Mouse (Mus musculus): Measurements from ENCODE around the gene Fbxo9. TPM values are rescaled to one million over a fixed set of nuclear protein-coding genes. Genes with fewer than 3 reads are reported as not detected.
"Not testable (repeated sequence)": the region's sequence is repeated elsewhere in the genome, so short reads cannot be mapped to it uniquely, and the experiment has no call there.

Gene Fbxo9
- 10 to 100 TPM; 43.3 to 49.0 TPM for total RNA-seq (2021)
- long read RNA-seq, experiment 1, transcript Fbxo9-202 (13 exons, 2,155 nt): major isoform, 61 of 72 reads
- long read RNA-seq, experiment 1, partial matches to known transcripts: 3 of 72 reads
- long read RNA-seq, experiment 1, other reads (novel, unspliced or antisense): 5 of 72 reads
- long read RNA-seq, experiment 2, transcript Fbxo9-202 (13 exons, 2,155 nt): major isoform, 72 of 83 reads
- long read RNA-seq, experiment 2, transcript Fbxo9-201 (13 exons, 1,850 nt): minor isoform, 6 of 83 reads
- long read RNA-seq, experiment 2, partial matches to known transcripts: 2 of 83 reads
- long read RNA-seq, experiment 2, other reads (novel, unspliced or antisense): 3 of 83 reads

DNA sequence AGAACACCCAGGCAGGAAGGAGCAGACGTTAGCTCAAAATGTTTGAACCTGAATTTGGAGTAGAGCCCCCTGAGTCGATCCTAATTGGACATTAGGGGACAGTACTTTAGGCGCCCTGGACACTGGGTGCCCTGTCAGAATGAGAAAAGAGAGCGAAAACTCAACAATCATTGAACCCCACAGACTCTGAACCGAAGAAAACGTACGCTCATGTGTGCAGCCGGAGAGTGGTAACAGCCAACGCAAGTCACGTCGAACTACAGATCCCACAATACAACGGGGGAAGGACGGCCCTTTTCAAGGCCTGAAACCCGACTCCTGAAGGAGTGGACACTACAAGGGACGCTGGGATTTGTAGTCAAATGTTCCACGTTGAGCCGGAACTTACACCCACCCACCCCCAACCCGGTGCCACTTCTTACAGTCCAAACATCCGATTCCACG, at the start of gene Fbxo9, which contains the start of gene Ick:
Fbxo9 (minus strand) TSS at position 270 of the 444 bp plus-strand sequence.
Ick (plus strand) TSS at position 397 of the 444 bp plus-strand sequence.
- no peak for TF ChIP-seq CTCF (IDR thresholded peaks at IDR 0.05)
- DNase-seq: peak; percentile 91
- H3K27ac ChIP-seq: peak within 1 kb of the TSS; percentile 99
- intact Hi-C loops (cut with DNase I): no loop called here
- peak within 1 kb of the TSS; percentile 79 for H3K4me3 ChIP-seq

DNA sequence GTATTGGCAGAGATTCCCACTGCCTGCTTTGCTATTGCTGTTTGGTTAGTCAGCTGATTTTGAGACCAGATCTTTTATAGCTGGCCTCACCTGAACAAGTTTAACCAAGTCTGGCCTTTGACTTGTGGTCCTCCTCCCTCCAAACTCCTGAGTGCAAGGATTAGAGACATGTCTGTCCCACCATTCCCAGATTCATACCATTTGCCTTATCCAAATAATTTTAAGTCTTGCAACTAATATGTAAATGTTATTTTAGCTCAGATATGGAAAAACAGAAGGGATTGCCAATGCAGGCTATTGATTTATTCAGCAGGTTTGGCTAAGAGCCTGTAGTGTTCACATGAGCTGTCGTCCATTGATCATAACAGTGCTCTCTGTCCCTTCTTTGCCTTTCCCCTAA, 48.4 kb upstream of the Fbxo9 start:
- H3K4me3 ChIP-seq: no peak overlapping the region
- TF ChIP-seq CTCF (IDR thresholded peaks at IDR 0.05): no peak
- DNase-seq: no peak
- intact Hi-C loops (cut with DNase I): no loop called here
- no peak overlapping the region for H3K27ac ChIP-seq

DNA sequence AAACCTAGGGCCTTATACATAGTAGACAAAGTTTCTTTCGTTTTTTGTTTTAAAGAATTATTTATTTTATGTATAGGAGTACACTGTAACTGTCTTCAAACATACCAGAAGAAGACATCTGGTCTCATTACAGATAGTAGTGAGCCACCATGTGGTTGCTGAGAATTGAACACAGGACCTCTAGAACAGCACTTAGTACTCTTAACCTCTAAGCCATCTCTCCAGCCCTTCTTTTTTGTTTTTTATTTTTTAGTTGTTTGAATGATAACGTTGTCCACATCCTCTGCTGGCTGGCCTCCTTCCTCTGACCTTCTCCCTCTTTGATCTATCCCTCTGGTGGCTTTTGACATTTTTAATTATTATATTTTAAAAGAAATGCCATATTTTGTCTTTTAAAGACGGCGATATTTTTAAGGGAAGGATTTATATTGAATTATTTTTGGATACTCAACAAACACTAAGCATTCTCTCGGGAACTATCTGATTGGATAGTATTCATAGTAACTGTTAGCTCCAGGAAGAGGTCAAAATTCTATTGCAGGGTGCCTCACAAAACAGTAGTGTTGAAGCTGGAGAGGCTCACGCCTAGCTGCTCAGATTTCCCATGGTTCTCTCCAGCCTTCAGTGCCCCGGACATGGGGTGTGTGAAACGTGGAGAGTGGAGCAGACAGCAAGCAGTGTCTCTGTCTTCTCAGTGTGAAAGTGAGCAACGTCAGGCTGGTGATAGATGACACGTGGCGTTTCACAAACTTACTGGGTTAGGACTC, 45.5 kb upstream of the Fbxo9 start:
- DNase-seq: no peak
- H3K27ac ChIP-seq: peak overlapping the region; percentile 12; the same call in 1 of the 2 replicates
- intact Hi-C loops (cut with DNase I): loop anchor here (1.0 kb wide), 1 partner anchor 41 kb away; no protein-coding TSS in a partner anchor
- peak; percentile 45 for TF ChIP-seq CTCF (IDR thresholded peaks at IDR 0.05)
- no peak overlapping the region for H3K4me3 ChIP-seq

DNA sequence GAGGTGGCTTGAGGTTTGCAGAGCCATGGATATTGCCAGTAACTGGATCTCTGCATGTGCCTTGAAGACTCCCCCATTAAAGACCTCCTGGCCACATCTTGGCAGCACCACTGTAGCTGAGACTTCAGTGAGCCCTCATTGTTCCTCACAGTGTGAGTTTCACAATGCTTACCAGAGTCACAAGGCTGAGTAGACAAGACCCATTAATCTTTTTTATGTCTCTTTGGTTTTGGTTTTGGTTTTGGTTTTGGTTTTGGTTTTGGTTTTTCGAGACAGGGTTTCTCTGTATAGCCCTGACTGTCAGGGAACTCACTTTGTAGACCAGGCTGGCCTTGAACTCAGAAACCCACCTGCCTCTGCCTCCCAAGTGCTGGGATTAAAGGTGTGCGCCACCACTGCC, 40.9 kb upstream of the Fbxo9 start:
- H3K4me3 ChIP-seq; intact Hi-C loops (cut with DNase I); H3K27ac ChIP-seq; DNase-seq: not testable (repeated sequence)

DNA sequence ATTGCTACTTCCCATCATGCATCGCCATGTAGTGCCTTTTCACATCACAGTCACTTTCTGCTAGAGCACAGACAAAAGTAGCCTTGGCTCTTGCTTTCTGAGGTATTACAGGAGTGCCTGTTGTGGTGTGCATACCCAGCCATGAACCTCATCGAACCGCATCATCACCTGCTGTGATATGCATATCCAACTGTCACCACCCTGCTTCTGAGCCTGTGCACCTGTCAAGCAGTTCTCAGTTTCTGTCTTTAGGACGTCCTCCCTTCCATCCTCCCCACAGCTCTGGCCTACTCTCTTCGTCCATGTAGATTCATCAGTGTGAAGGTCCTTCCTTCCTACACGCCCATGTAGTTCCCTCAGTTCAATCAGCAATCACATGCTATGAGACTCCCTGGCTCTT, 39.3 kb upstream of the Fbxo9 start:
- DNase-seq: no peak

DNA sequence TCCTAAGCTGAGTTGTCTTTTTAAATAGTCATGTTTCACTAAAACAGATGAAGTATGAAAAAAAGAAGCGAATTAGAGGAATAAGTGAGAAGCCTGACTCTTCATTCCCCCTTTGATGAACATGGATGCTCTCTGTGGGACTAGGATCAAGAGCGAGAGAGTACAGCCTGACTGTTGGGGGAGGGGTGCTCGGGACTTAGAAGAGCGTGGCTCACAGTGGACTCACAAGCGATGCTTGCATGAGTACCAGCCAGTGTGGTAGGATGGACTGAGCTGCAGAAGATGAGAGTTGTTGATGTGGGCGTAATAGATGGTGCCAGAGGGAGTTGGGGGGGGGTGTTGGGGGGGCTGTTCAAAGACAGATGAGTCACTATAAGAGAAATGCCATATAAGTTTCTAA, 37.8 kb upstream of the Fbxo9 start:
- DNase-seq: no peak
- TF ChIP-seq CTCF (IDR thresholded peaks at IDR 0.05): no peak
- intact Hi-C loops (cut with DNase I): no loop called here
- Histone ChIP-seq H3K27ac (peak overlapping the region; percentile 3; the same call in 1 of the 2 replicates), H3K4me3 (no peak overlapping the region)

More for the DNA sequence above, 39.3 kb upstream of the Fbxo9 start:
- intact Hi-C loops (cut with DNase I): no loop called here
- Histone ChIP-seq H3K4me3 (no peak overlapping the region), H3K27ac (no peak overlapping the region)
- TF ChIP-seq CTCF (IDR thresholded peaks at IDR 0.05): no peak

DNA sequence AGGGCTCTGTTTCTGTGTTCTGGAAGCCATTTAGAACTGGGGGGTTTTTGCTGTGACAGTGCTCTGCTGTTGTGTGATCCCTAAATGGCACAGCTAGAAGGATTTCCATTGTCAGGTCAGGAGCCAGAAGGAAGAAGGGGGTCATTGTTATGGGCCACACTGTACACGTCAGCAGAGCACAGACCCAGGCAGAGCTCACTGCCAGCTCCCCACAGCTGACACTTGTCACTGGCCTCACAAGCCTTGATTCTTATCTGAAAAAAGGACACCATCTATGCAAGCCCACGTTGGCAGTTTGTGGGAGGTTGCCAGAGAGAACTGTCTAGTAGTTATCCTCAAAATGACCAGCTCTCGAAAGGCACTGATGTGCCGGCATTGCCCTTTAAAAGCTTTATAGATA, 37.2 kb upstream of the Fbxo9 start:
- Histone ChIP-seq H3K4me3 (no peak overlapping the region), H3K27ac (peak overlapping the region; percentile 31; the same call in 1 of the 2 replicates)
- intact Hi-C loops (cut with DNase I): no loop called here
- DNase-seq: no peak
- TF ChIP-seq CTCF (IDR thresholded peaks at IDR 0.05): no peak

DNA sequence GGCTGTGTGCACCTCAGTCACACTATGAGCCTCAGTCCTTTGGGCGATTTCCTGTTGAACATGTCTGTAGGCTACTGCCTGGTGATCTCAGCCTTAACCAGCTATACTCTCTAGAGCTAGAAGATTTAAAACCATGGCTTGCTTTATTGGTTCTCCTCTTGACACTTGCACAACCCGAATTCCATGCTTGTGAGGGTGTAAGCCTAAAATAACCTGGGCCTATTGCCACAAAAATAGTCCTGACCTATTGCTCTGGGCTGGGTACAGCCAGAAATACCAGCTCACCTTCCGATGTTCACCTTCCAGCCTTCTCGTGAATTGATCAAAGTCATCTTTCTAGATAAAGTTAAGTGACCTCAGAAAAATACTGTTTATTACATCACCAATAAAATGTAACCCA, 30.6 kb upstream of the Fbxo9 start:
- no peak for TF ChIP-seq CTCF (IDR thresholded peaks at IDR 0.05)

DNA sequence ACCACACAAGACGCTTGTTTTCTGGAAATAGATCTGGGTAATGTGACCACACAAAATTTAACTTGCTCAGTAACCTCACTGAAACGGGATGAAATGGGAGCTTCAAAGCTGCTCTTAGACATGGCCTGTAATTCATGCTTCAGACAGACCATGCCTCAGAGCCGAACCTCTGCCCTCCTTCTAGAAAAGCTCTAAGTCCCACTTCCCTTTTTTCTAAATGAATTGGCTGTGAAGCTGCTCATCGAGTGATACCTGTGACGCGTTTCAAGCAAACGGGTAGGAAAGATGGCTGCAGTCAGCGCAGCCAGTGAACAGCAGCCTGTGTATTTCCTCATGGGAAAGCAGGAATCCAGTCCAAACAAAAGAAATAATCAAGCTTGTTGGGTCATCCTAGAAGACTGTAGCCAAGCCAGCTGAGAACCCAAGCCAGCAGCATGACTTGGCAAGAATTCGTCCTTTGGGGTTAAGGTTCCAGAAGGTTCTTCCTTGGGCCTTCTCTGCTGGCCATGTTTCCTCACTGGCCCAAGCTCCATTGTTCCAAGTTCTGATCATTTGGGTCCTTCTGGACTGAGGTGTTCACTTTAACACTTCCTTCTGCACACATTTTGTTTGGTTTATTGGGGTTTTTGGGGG, 29.3 kb upstream of the Fbxo9 start:
- peak overlapping the region; percentile 86 for H3K27ac ChIP-seq
- H3K4me3 ChIP-seq: no peak overlapping the region
- intact Hi-C loops (cut with DNase I): loop anchor here (2.0 kb wide), 1 partner anchor 21 kb away; no protein-coding TSS in a partner anchor
- peak; percentile 63 for DNase-seq
- TF ChIP-seq CTCF (IDR thresholded peaks at IDR 0.05): no peak

More for the DNA sequence above, 30.6 kb upstream of the Fbxo9 start:
- peak; percentile 31 for DNase-seq
- no peak overlapping the region for H3K4me3 ChIP-seq
- peak overlapping the region; percentile 86 for H3K27ac ChIP-seq
- intact Hi-C loops (cut with DNase I): loop anchor here (2.0 kb wide), 1 partner anchor 23 kb away; no protein-coding TSS in a partner anchor

DNA sequence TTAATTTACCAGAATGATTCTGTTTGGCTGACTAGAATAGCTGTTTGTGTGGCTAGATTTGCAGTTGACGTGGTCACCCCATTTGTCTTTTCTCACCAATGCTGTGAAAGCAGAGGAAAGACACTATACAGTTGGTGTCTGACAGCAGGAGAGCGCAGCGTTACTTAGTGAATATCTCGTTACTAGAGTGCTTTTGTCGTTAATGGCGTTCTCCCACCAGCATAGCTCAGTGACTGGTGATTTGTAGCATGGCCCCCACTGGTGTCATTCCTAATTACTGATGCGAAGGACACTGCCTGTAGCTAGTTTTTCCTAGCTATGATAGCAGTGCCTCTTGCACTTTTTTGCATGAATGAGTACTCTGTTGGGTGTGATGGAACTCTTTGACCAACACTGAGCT, 26.8 kb upstream of the Fbxo9 start:
- TF ChIP-seq CTCF (IDR thresholded peaks at IDR 0.05): no peak
- intact Hi-C loops (cut with DNase I): no loop called here
- no peak overlapping the region for H3K4me3 ChIP-seq
- H3K27ac ChIP-seq: no peak overlapping the region
- DNase-seq: no peak

DNA sequence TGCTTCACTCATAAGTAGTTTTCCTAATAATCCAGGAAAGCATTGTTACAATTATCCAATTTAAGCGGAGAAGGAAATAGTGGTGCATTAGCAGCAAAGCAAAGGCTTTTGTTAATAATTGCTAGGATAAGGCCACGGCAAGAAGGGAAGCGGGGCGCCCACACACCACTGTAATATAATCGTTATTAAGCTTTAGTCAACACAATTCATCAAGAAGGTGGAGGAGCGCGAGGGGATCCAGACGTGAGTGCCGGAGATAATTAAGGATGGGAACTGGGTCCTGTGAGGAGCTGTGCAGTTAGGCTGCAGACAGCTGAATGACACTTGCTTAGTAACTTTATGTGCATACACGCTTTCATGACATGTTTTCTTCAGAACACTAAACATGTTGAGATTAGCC, 17.8 kb upstream of the Fbxo9 start:
- Histone ChIP-seq H3K4me3 (no peak overlapping the region), H3K27ac (no peak overlapping the region)
- TF ChIP-seq CTCF (IDR thresholded peaks at IDR 0.05): no peak
- intact Hi-C loops (cut with DNase I): no loop called here
- no peak for DNase-seq

DNA sequence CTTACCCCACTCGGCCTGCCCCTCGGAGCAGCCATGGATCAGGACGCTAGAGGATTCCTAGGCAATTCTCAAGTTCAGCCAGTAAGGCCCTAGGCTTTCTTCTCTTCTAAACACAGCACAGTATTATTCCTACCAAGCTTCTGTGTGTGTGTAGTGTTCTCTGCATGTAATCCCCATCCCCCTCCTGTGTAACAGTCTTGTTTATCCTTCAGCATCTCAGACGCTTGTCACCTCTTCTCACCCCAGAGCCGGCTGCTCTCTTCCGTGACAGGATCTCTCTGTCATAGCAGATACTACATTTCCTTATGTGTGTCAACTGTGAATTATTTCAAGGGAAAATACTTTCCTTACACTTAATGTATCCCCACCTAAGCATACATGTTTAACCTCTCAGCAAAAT, 17.1 kb upstream of the Fbxo9 start:
- intact Hi-C loops (cut with DNase I): no loop called here
- Histone ChIP-seq H3K27ac (peak overlapping the region; percentile 21; the same call in 1 of the 2 replicates), H3K4me3 (no peak overlapping the region)
- no peak for TF ChIP-seq CTCF (IDR thresholded peaks at IDR 0.05)
- no peak for DNase-seq

Data from gastrocnemius, adult 2 months (tissue).